Mouse (Mus musculus) c-Kit-negative CD71-positive TER-119-positive erythroid progenitor cells, embryonic 14.5 days (primary cell): Measurements from ENCODE around the gene Bace1.
"Not testable (repeated sequence)": the region's sequence is repeated elsewhere in the genome, so short reads cannot be mapped to it uniquely, and the experiment has no call there.

ENCODE experiments used
- DNase-seq: peaks from one replicate; pipeline ENCODE4 v3.0.0-alpha.2; 2013; ENCODE audit warnings: low read depth, low spot score

The Bace1 gene

DNA sequence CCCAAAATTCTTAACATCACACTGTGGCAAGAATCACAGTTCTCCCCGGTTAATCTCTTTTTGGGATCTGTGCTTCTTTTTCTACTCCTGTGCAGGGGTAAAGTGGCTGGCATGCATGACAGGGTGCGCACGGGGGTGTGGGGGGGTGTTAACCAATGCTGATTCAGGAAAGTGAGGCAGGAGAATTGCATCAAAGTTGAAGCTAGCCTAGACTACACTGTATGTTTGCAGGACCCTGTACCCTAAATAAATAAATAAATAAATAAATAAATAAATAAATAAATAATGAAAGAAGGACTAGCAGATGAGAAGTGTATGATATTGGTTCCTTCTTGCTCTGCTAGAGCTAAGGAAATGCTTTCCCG is 329 bp upstream of the Bace1 start:
- DNase-seq: no peak

DNA sequence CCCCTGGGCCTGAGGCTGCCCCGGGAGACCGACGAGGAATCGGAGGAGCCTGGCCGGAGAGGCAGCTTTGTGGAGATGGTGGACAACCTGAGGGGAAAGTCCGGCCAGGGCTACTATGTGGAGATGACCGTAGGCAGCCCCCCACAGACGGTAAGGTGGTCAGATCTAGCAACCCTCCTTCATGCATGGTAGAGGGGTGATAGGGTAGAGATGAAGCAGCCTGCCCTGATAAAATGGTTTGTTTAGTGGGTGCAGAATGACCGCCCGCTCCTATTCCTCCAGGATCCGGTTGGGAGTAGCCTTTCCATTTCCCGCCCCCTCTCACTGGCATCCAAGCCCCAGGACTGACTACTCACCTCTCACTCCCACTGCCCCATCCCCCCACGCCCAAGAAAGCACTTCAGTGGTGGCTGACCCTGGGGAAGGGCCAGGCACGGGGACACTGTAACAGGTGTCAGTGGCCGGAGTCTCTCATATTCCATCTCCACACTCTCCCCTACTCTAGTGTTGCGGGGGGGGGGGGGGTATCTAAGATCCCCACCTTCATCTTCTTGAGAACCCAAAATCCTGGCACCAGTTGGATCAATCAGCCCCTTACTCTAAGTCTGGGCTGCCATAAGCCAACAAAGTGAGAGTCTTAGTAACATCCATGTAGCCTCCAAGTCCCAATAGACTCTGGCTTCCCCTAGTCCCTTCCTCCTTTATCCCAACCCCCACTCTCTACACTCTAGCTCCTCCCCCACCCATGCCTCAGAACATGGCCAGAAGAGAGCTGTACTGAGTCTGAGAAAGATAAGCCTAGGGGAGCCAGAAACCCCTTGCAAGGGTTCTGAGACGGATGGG is 980 bp downstream of the Bace1 start:
- DNase-seq: no peak

DNA sequence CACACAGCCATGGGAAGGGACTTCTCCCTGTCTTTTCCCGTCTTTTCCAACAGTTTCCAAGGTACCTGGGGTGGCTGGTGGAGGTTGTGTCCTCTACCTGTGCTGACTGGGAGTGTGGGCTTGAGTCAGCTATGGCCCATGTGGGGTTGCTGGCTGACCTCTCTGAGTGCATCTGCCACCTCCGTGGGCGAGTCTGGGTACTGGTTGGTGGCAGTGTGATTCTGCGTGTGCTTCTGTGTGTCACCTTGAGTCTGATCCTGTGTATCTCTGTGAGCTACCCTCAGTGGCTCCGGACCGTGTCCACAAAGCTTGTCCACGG is 1.6 kb downstream of the Bace1 start:
- DNase-seq: no peak

DNA sequence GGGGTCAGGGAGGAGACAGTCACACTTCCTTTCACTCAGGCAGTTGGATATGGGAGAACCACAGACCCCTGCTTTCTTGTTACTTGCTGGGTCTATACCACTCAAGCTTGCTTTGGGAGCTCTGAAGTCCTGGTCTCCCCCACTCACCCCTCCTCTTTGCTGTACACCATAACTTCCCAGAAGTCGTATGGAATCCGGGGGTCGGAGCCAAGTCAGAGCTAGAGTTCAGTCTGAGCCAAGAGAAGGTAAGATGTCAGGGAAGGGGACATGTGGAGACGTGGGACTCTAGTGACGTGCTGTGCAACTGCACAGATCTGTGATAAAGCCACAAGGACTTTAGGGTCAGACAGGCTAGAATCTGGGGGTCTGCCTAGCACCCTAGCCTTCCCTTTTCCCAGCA is 2.0 kb downstream of the Bace1 start:
- no peak for DNase-seq

DNA sequence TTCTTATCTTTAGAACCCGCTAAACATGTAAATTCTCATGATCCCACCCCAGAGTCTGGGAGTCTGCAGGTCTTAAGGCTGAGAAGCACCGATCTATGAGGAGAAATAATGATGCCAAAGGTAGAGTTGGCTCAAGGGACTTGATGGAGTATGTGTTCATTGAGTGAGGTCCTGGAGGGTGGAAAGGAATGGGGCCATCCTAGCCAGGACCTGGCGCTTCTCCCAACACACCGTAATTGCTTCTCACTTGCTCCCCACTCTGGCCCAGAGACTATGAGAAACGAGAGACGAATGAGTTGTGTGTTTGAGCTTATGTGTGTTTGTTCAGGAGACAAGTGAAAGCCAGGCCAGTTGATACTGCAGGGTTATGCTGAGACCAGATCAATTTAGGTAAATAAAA is 3.1 kb downstream of the Bace1 start:
- no peak for DNase-seq

DNA sequence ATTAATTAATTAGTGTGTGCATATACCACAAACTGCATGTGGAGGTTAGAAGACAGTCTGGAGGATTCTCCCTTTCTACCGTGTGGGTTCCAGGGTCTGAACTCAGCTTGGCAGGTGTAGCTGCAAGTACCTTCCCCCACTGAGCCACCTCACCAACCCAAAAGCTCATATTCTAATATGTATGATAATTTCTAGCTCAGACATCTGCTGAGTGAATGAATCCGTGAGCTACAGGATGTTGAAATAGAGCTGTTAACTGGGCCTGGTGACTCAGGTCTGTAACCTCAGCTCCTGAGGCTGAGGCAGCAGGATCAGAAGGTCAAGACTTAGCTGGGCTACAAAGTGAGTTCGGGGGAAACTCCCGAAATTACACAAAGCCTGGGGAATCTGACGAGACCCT is 4.6 kb downstream of the Bace1 start:
- DNase-seq: no peak

DNA sequence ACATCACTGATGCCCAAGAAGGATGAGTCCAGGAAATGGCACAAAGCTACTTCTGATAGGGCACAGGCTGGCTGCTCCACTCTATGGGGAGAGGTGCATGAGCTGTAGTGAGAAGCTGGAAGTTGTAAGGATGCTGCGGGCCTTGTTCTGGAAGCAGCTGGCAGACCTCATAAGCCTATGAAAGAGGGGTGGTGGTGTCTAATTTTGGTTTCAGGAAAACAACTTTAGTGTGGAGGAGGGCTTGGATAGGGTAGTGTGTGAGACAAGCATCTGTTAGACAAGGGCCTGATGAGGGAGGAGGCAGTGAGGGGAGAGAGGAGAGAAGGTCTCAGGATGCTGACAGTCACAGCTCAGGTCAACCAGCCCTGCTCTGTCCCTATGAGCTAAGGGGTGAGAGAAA is 5.4 kb downstream of the Bace1 start:
- DNase-seq: no peak

DNA sequence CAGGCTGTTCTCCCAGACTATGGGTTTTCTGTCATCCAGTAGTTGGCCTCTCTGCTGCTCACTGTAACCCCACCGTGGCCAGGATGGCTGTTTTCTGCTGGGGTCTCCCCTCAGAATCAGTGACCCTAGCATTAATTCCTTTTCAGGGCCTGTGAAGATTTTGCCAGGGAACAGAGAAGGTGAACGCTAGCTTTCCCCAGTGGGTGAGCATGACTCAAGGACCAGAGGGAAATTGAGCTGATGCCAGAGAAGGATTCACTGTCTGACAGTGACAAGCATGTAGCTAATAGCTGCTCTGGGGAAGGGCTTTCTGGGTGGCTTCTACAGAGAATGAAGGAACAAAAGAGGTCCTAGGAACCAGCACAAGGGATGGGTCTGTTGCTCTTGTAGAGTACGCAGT is 7.2 kb downstream of the Bace1 start:
- DNase-seq: no peak

DNA sequence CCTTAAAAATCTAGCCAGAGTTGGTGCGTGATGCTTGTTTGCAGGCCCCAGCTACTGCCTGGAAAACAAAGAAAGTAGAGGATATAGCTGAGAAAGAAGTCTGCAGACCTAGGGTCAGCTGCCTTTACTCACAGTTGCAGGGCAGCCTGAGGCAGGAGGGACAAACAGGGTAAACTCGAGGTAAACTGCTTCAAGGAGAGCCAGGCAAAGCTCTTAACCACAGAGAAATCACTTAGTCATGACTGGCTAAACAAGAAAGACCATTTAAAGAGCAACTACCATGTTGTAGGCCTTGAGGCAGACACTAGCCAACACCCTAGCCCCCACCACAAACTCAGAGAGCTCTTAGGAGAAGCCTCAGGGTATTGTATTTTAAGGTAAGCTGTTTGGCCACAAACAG is 7.8 kb downstream of the Bace1 start:
- not testable (repeated sequence) for DNase-seq

DNA sequence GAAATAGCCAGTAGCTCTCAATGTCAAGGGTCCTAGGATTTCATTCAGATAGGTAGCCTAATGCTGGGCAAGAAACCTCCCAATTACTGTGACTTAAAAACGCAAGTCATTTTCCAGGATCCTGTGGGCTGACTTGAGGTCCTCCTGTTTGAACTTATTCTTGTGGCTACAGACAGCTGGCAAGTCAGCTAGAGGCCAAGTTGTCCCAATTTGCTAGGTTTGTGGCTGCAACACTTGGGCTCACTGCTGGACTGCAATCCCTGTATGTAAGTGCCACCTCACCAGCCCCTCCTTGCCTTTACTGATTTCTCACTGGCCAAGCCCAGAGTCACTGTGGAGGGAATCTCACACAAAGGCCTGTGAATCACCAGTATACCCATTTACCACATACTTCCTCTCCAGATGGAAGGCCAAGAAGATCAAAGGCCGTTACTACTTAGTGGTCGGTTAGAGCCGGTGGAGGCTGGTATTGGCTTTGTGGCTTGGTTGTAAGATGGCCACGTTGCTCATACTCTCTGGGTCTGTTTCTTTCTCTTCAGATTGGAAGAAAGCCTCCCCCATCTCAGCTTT is 8.6 kb downstream of the Bace1 start:
- DNase-seq: no peak

DNA sequence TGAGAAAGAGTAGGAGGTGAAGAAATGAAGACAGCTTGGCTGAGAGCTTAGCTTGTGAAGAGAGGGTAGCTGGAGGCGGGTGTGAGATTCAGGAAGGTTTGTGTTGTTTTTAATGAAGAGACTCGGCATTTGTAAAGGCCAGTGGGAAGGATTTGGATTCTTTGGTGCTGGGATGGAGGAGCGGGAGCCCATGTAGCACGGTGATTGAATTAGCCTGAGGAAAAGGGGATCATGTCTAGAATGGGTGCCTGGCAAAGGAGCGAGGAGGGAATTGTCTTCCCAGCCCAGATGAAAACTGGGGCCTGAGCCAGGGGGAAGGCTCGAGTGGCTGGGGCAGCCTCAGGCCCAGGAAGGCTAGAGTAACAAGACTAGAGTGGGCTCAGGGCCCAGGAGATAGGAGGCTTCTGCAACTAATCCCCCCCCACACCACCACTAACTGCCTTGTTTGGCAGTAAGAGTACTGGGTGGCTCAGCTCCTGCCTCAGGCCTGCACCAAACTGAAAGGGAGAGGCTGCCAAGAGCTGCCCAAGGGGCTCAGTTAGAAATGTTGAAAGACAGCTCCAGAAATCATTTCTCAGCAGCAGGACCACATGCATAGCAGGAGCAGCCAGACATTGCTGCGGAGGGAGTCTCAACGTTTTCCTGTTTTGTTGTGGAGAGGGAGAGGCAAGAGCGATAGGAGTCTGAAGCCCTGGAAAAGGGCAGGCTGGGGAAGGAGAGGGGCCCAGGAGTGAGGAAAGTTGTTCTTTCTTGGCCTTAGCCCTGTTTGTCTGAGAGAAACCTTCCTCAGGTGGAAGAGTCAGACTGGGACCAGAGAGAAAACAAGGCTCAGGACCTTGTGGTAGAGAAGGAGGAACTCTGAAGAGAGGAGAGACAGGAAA is 11.4 kb downstream of the Bace1 start:
- DNase-seq: no peak

DNA sequence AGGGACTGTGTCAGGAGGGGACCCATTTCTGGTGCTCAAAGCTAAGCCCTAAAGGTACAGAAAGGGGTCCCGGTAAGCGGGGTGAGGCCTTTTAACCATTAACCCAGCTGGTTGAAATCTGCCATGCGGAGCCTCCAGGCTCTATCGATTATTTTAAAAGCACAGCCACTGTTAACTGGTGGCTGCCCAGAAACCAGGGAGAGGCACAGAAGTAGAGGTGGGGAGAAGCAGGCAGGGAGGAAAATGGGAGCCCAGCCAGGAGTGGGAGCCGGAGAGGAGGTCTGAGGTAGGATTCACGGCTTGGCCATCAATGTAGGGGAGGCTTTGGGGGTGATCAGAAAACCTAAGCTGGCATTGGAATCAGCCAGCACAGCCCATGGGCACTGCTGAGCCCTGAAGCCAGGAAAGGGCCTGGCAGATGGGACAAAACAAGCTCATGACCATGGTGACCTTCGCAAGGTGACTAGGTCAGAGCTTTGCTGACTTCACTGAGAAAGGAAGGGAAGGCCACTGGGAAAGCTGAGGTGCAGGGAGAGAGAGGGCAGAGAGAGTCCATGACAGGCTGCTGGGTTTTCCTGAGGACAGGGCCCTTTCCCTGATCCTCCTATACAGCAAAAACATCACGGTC is 12.3 kb downstream of the Bace1 start:
- no peak for DNase-seq

DNA sequence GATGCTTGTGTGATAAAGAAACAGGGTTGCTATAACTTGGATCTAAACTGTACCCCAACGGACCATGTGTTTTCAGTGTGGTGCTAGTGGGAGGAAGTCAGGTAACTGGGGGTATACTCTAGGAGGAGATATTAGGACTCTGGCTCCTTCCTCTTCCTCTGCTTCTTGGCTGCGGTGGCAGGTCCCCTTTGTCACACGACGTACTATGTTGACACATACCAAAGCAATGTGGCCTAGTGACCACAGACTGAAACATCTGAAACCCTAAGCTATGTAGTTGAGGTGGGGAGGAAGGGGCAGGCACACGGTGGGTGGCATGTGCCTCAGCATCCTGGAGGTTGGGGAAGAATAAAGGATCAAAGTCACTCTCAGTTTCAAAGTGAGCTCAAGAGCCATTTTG is 12.9 kb downstream of the Bace1 start:
- no peak for DNase-seq

DNA sequence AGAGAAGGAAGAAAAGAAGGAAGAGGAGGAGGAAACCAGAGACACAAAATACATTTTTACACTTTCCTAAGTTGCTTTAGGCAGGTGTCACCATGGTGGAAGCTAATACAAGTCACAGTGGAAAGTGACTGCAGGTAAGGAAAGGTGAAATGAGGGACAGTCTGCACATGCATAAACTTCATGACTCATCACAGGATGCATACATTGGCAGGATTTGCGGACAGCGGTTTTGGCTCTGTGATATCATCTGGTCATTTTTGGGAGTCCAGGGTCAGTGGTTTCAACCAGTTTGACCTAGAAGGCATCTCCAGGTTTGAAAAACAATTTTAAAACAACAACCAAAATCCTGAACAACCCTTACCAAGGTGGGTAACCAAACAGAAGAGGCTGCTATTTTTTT is 13.4 kb downstream of the Bace1 start:
- no peak for DNase-seq

DNA sequence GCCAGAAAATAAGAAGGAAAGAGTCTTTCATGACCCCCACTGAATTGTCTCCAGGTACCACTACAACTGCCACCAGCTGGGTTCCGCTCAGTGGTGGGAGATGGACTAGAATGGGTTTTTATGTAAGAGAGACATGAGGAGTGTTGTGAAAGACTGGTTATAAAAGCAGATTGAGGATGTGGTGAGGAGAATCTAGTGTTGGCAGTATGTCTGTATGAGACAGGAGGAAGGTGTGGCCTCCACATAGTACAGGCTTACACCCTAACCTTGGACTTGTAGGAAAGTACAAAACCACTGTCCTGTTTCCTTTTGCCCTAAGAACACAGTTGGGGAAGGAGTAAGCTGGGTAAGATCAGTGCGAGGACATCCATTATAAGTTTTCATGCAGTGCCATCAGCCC is 15.3 kb downstream of the Bace1 start:
- DNase-seq: no peak

DNA sequence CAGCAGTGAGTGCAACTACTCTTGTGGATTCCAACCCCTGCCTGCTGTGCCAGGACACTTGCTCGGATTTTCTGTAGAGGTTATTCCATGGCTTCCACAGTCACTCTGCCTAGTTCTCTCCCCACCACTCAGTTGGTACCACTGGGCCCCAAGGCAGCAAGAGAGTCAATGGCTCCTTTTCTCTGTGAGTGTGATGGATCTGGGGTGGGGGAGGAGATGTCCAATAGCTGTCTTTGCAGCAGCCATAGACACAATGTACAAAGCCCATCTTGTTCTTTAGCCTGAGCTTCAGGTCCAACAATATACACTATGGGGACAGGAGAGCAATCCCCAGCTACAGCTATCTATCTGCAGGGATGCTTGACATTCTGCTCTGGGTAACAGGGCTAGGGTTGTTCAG is 15.8 kb downstream of the Bace1 start:
- no peak for DNase-seq

DNA sequence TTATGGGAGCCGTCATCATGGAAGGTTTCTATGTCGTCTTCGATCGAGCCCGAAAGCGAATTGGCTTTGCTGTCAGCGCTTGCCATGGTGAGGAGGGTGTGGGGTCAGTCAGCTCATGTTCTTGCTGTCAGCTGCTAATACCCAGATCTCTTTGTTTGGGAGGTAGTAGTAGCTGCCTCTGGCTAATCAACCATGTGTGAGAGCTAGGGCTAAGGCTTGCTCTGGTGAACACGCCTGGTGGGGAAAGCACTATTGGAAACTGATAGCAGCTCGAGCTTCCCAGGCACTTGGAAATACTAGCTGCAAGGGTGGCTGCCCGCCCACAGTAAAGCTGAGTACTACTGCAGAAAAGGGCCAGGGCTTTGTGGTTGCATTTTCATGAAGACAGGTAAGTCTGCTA is 21.0 kb downstream of the Bace1 start:
- DNase-seq: no peak

DNA sequence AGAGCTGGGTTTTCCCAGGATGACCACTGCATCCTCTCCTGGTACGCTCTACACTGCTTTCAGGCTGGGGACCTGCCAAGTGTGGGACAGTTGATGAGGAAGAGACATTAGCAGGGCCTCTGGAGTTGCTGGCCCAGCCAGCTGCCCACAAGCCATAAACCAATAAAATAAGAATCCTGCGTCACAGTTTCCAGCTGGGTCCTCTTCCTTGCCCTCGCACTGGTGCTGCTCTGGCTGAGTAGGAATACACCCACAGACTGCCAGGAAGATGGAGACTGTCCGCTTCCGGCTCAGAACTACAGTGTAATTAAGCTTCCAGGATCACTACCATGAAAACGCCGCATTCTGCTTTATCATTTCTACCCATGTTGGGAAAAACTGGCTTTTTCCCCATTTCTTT is 23.4 kb downstream of the Bace1 start:
- no peak for DNase-seq

DNA sequence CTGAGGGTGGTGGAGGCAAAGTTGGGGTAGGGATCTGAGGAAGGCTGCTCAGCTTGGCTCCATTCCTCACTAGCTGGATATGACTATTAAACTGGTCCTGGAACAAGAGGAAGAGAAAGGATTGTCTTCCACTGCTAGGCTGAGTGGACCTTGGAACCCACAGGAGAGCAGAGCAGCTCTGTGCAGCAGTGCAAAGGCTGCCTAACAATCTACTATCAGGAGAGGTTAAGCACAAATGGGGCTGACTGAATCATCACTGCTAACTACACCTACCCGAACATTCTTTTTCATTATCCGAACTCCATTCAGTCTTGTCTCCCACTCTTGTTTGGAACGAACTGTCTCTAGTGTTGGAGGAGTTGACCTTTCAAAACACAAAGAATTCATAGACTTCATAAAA is 30.8 kb downstream of the Bace1 start:
- DNase-seq: no peak

DNA sequence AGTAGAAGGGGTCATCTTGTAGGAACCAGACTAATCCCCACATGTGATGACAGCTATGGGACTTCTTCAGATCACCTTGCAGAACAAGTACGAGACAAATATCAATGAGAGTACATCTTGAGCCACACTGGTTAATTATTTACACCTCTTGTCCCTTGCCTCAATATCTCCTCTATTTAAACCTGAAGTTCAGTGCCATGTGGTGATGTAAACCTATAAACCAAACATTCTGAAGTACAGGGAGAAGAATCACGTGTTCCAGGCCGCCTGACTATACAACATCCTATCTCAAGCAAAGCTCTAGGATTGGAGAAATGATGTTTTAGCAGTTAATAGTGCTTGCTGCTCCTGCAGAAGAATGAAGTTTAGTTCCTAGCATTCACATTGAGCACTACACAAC is 31.9 kb downstream of the Bace1 start:
- no peak for DNase-seq

DNA sequence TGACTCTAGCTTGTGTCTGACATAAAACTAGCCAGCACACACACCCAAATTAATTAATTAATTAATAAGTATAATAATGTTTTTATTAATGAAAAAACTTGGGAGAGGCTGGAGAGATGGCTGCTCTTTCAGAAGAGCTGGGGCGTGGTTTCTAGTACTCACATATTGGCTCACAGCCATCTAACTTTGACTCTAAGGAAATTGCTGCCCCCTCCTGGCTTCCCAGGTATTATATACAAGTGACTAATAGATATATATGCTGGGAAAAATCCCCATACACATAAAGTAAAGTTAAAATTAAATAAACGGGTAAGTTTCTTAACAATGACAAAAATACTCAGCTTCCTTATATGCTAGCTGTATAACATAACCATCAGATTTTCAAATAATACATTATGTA is 39.5 kb downstream of the Bace1 start:
- DNase-seq: no peak

DNA sequence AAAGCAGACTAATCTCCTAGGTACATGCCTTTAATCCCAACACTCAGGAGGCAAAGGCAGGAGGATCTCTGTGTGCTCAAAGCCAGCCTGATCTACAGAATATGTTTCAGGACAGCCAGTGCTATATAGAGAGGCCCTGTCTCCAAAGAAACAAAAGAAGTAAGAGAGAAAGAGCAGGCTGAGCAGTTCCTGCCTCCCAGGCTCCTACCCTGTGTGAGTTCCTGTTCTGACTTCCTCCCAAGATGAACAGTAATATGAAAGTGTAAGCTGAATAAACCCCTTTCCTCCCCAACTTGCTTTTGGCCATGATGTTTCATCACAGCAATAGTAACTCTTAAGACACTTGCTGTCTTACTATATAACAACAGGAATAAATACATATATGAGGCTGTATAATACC is 55.3 kb downstream of the Bace1 start:
- DNase-seq: no peak

DNA sequence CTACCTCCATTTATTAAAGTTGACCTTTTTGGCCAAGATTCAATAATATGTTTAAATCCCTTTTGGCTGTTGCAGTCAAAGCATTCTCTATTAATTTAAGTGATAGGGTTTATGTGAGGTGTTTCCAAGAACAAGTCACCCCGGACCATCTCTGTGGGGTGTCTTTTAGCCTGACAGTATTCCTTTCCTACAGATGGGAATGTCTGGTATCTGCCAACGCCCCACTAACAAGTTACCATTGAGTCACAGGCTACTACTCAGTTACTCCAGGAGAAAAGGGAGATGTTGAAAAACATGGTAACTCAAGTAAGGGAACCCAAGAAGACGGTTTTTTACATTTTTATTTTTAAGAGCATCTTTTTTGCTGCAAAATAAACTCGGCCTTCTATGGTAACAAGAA is 66.8 kb downstream of the Bace1 start:
- no peak for DNase-seq
